Mouse (Mus musculus): ENCODE results near the gene Adamts2. TPM values are rescaled to one million over a fixed set of nuclear protein-coding genes. Genes with fewer than 3 reads are reported as not detected.

Gene Adamts2
- total and polyA plus RNA-seq, 3 experiments, result 8.0 to 14.4 (median 10.6) TPM

- Histone ChIP-seq H3K36me3 (ENCODE audit: control insufficient read depth, insufficient read depth, low read length) (no peaks in the 10 kb centered on the region), H3K27me3 (ENCODE audit: control insufficient read depth, insufficient read depth, low read length) (no peaks in the 10 kb centered on the region), H3K9ac (ENCODE audit: low read depth, low read length) (no peak overlapping the region), H3K4me3 (no peak overlapping the region), H3K4me1 (ENCODE audit: control insufficient read depth, insufficient read depth, low read length) (peaks cover 1% of the 10 kb centered on the region; the same call in 1 of the 2 replicates), H3K27ac (no peak overlapping the region), H3K79me2 (replicated peaks; ENCODE audit: control insufficient read depth, insufficient read depth, low read length) (no peaks in the 10 kb centered on the region)
- 45% methylated on average over 12 of the region's 12 CpGs for WGBS
- TF ChIP-seq POLR2A (IDR thresholded peaks at IDR 0.05; ENCODE audit: insufficient read depth, low read depth, low read length) (no peak), EP300 (IDR thresholded peaks at IDR 0.05; ENCODE audit: insufficient read depth, low read depth, low read length) (no peak), CTCF (IDR thresholded peaks at IDR 0.05) (peak; percentile 15; the same call in 1 of the 2 replicates)
- intact Hi-C loops (cut with DNase I), result no loop called here
- no peak for DNase-seq
Observed at GRCm38 (mm10) chr11:50720856-50721550, 119.1 kb downstream of the Adamts2 start.

GRCm38 (mm10) chr11:50725595-50725994, 123.7 kb downstream of the Adamts2 start:
- Histone ChIP-seq H3K9ac (ENCODE audit: low read depth, low read length) (no peak overlapping the region), H3K4me1 (ENCODE audit: control insufficient read depth, insufficient read depth, low read length) (no peaks in the 10 kb centered on the region), H3K27me3 (ENCODE audit: control insufficient read depth, insufficient read depth, low read length) (no peaks in the 10 kb centered on the region), H3K27ac (no peak overlapping the region), H3K36me3 (ENCODE audit: control insufficient read depth, insufficient read depth, low read length) (no peaks in the 10 kb centered on the region), H3K4me3 (no peak overlapping the region), H3K79me2 (replicated peaks; ENCODE audit: control insufficient read depth, insufficient read depth, low read length) (no peaks in the 10 kb centered on the region)
- no peak for DNase-seq
- 59% methylated on average over 4 of the region's 4 CpGs for WGBS
- intact Hi-C loops (cut with DNase I), result no loop called here
- TF ChIP-seq CTCF (IDR thresholded peaks at IDR 0.05) (no peak), POLR2A (IDR thresholded peaks at IDR 0.05; ENCODE audit: insufficient read depth, low read depth, low read length) (no peak), EP300 (IDR thresholded peaks at IDR 0.05; ENCODE audit: insufficient read depth, low read depth, low read length) (no peak)

- WGBS, result 82% methylated on average over 5 of the region's 5 CpGs
- intact Hi-C loops (cut with DNase I), result no loop called here
- H3K4me1 ChIP-seq (ENCODE audit: control insufficient read depth, insufficient read depth, low read length), result no peaks in the 10 kb centered on the region
- no peak overlapping the region for H3K27ac ChIP-seq
- no peak overlapping the region for H3K9ac ChIP-seq (ENCODE audit: low read depth, low read length)
- DNase-seq, result no peak
- H3K36me3 ChIP-seq (ENCODE audit: control insufficient read depth, insufficient read depth, low read length), result no peaks in the 10 kb centered on the region
- no peak overlapping the region for H3K4me3 ChIP-seq
- H3K27me3 ChIP-seq (ENCODE audit: control insufficient read depth, insufficient read depth, low read length), result no peaks in the 10 kb centered on the region
- no peaks in the 10 kb centered on the region for H3K79me2 ChIP-seq (replicated peaks; ENCODE audit: control insufficient read depth, insufficient read depth, low read length)
- TF ChIP-seq EP300 (IDR thresholded peaks at IDR 0.05; ENCODE audit: insufficient read depth, low read depth, low read length), result no peak
- no peak for TF ChIP-seq POLR2A (IDR thresholded peaks at IDR 0.05; ENCODE audit: insufficient read depth, low read depth, low read length)
- TF ChIP-seq CTCF (IDR thresholded peaks at IDR 0.05), result no peak
Observed at GRCm38 (mm10) chr11:50726035-50726434, 124.2 kb downstream of the Adamts2 start.

GRCm38 (mm10) chr11:50733146-50733545, 131.3 kb downstream of the Adamts2 start:
- Histone ChIP-seq H3K4me1 (ENCODE audit: control insufficient read depth, insufficient read depth, low read length) (no peaks in the 10 kb centered on the region), H3K4me3 (no peak overlapping the region), H3K79me2 (replicated peaks; ENCODE audit: control insufficient read depth, insufficient read depth, low read length) (no peaks in the 10 kb centered on the region), H3K36me3 (ENCODE audit: control insufficient read depth, insufficient read depth, low read length) (no peaks in the 10 kb centered on the region), H3K9ac (ENCODE audit: low read depth, low read length) (no peak overlapping the region), H3K27ac (no peak overlapping the region), H3K27me3 (ENCODE audit: control insufficient read depth, insufficient read depth, low read length) (no peaks in the 10 kb centered on the region)
- intact Hi-C loops (cut with DNase I), result no loop called here
- DNase-seq, result no peak
- TF ChIP-seq CTCF (IDR thresholded peaks at IDR 0.05) (no peak), EP300 (IDR thresholded peaks at IDR 0.05; ENCODE audit: insufficient read depth, low read depth, low read length) (no peak), POLR2A (IDR thresholded peaks at IDR 0.05; ENCODE audit: insufficient read depth, low read depth, low read length) (no peak)
- WGBS, result 13% methylated on average over 3 of the region's 3 CpGs

DNA sequence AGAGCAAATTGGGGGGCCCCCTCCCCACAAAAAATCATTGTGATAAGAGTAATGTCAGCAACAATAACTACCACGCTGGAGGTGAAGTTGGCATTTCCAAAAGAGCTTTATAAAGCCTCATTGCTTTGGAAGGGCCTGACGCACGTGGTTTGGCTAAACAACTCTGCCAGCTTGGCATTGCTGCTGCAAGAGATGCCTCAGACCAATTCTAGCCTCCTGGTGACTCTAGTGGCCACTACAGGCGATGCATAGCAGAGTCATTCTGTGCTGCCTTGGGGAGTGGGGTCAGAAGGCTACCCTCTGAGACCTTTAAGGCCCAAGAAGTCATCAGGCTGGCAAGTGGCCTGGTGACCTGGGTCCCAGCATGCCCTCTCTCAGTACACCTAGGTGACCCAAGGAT, 132.2 kb downstream of the Adamts2 start:
- Histone ChIP-seq H3K4me3 (no peak overlapping the region), H3K36me3 (ENCODE audit: control insufficient read depth, insufficient read depth, low read length) (no peaks in the 10 kb centered on the region), H3K9ac (ENCODE audit: low read depth, low read length) (no peak overlapping the region), H3K27me3 (ENCODE audit: control insufficient read depth, insufficient read depth, low read length) (no peaks in the 10 kb centered on the region), H3K27ac (no peak overlapping the region), H3K4me1 (ENCODE audit: control insufficient read depth, insufficient read depth, low read length) (peaks cover 1% of the 10 kb centered on the region; the same call in 1 of the 2 replicates), H3K79me2 (replicated peaks; ENCODE audit: control insufficient read depth, insufficient read depth, low read length) (no peaks in the 10 kb centered on the region)
- WGBS, result 60% methylated on average over 4 of the region's 4 CpGs
- intact Hi-C loops (cut with DNase I), result no loop called here
- peak in 1 of 2 experiments; percentile 58 for DNase-seq
- TF ChIP-seq CTCF (IDR thresholded peaks at IDR 0.05), result peak; percentile 69
- no peak for TF ChIP-seq POLR2A (IDR thresholded peaks at IDR 0.05; ENCODE audit: insufficient read depth, low read depth, low read length)
- TF ChIP-seq EP300 (IDR thresholded peaks at IDR 0.05; ENCODE audit: insufficient read depth, low read depth, low read length), result 0 out of 2 replicates have a peak, but pooled peaks have one; percentile 27

- no peak for TF ChIP-seq EP300 (IDR thresholded peaks at IDR 0.05; ENCODE audit: insufficient read depth, low read depth, low read length)
- no peak for TF ChIP-seq POLR2A (IDR thresholded peaks at IDR 0.05; ENCODE audit: insufficient read depth, low read depth, low read length)
- no peak for DNase-seq
- Histone ChIP-seq H3K27ac (no peak overlapping the region), H3K4me3 (no peak overlapping the region), H3K9ac (ENCODE audit: low read depth, low read length) (no peak overlapping the region), H3K27me3 (ENCODE audit: control insufficient read depth, insufficient read depth, low read length) (no peaks in the 10 kb centered on the region), H3K4me1 (ENCODE audit: control insufficient read depth, insufficient read depth, low read length) (peaks cover 4% of the 10 kb centered on the region), H3K36me3 (ENCODE audit: control insufficient read depth, insufficient read depth, low read length) (no peaks in the 10 kb centered on the region), H3K79me2 (replicated peaks; ENCODE audit: control insufficient read depth, insufficient read depth, low read length) (no peaks in the 10 kb centered on the region)
- intact Hi-C loops (cut with DNase I), result no loop called here
- WGBS, result 100% methylated on average over 1 of the region's 1 CpGs
Observed at GRCm38 (mm10) chr11:50736548-50736947, 134.7 kb downstream of the Adamts2 start.
